Mouse (Mus musculus): Measurements from ENCODE around the gene Prkce. TPM values are rescaled to one million over a fixed set of nuclear protein-coding genes. Genes with fewer than 3 reads are reported as not detected.

Prkce gene
- polyA plus RNA-seq, 1 experiment from 2014 or later: 35.7 TPM

GRCm38 (mm10) chr17:86226198-86226597, 58.6 kb downstream of the Prkce start:
- WGBS: 76% methylated on average over 8 of the region's 8 CpGs
- Histone ChIP-seq H3K9me3 (ENCODE audit: control insufficient read depth, low read length) (no peaks in the 10 kb centered on the region), H3K27ac (ENCODE audit: low read depth, low read length) (no peak overlapping the region), H3K27me3 (replicated peaks; ENCODE audit: control insufficient read depth, insufficient read depth, low read length) (no peaks in the 10 kb centered on the region), H3K4me2 (ENCODE audit: low read length) (no peak overlapping the region), H3K4me1 (ENCODE audit: control insufficient read depth, insufficient read depth, low read depth, low read length) (peaks cover under 1% of the 10 kb centered on the region), H3K4me3 (ENCODE audit: low read length) (no peak overlapping the region), H3K36me3 (ENCODE audit: control insufficient read depth, insufficient read depth, low read length) (no peaks in the 10 kb centered on the region), H3K9ac (ENCODE audit: low read depth, low read length) (no peak overlapping the region)
- ATAC-seq: no peak

GRCm38 (mm10) chr17:86226635-86227034, 59.0 kb downstream of the Prkce start:
- WGBS: 84% methylated on average over 7 of the region's 7 CpGs

DNA sequence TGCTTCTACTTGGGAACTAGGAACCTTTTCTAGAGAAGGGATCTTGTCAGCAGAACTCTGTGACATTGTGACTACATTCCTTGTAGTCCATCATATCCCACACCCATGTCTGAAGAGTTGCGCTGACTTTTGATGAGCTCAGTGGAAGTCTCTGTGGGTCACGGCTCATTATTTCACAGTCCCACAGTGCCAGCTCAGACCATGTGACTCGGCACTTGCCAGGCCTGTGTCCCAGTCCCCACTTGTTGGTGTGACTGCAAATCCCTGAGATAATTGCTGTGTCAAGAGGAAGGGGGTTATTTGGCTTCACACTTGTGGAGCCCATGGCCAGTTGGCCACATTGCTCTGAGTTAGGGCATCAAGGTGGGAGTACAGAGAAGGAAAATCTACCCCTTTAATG, 59.8 kb downstream of the Prkce start:
- Histone ChIP-seq H3K4me3 (ENCODE audit: low read length) (no peak overlapping the region), H3K9ac (ENCODE audit: low read depth, low read length) (no peak overlapping the region), H3K4me2 (ENCODE audit: low read length) (no peak overlapping the region), H3K4me1 (ENCODE audit: control insufficient read depth, insufficient read depth, low read depth, low read length) (peaks cover 11% of the 10 kb centered on the region), H3K9me3 (ENCODE audit: control insufficient read depth, low read length) (no peaks in the 10 kb centered on the region), H3K36me3 (ENCODE audit: control insufficient read depth, insufficient read depth, low read length) (no peaks in the 10 kb centered on the region), H3K27me3 (replicated peaks; ENCODE audit: control insufficient read depth, insufficient read depth, low read length) (no peaks in the 10 kb centered on the region), H3K27ac (ENCODE audit: low read depth, low read length) (no peak overlapping the region)
- 65% methylated on average over 3 of the region's 3 CpGs for WGBS
- ATAC-seq: peak; percentile 14; the same call in 1 of the 2 replicates

More at GRCm38 (mm10) chr17:86226635-86227034, 59.0 kb downstream of the Prkce start:
- H3K27me3 ChIP-seq (replicated peaks; ENCODE audit: control insufficient read depth, insufficient read depth, low read length): no peaks in the 10 kb centered on the region
- no peaks in the 10 kb centered on the region for H3K36me3 ChIP-seq (ENCODE audit: control insufficient read depth, insufficient read depth, low read length)
- no peaks in the 10 kb centered on the region for H3K9me3 ChIP-seq (ENCODE audit: control insufficient read depth, low read length)
- no peak overlapping the region for H3K9ac ChIP-seq (ENCODE audit: low read depth, low read length)
- H3K4me1 ChIP-seq (ENCODE audit: control insufficient read depth, insufficient read depth, low read depth, low read length): peaks cover 4% of the 10 kb centered on the region
- no peak overlapping the region for H3K4me3 ChIP-seq (ENCODE audit: low read length)
- H3K4me2 ChIP-seq (ENCODE audit: low read length): no peak overlapping the region
- ATAC-seq: no peak
- no peak overlapping the region for H3K27ac ChIP-seq (ENCODE audit: low read depth, low read length)

- no peaks in the 10 kb centered on the region for H3K9me3 ChIP-seq (ENCODE audit: control insufficient read depth, low read length)
- H3K36me3 ChIP-seq (ENCODE audit: control insufficient read depth, insufficient read depth, low read length): no peaks in the 10 kb centered on the region
- H3K4me1 ChIP-seq (ENCODE audit: control insufficient read depth, insufficient read depth, low read depth, low read length): peaks cover 11% of the 10 kb centered on the region
- H3K27me3 ChIP-seq (replicated peaks; ENCODE audit: control insufficient read depth, insufficient read depth, low read length): no peaks in the 10 kb centered on the region
- H3K27ac ChIP-seq (ENCODE audit: low read depth, low read length): no peak overlapping the region
- no peak for ATAC-seq
- no peak overlapping the region for H3K9ac ChIP-seq (ENCODE audit: low read depth, low read length)
- WGBS: 91% methylated on average over 8 of the region's 8 CpGs
- no peak overlapping the region for H3K4me2 ChIP-seq (ENCODE audit: low read length)
- H3K4me3 ChIP-seq (ENCODE audit: low read length): no peak overlapping the region
Observed at GRCm38 (mm10) chr17:86228850-86229249, 61.3 kb downstream of the Prkce start.

DNA sequence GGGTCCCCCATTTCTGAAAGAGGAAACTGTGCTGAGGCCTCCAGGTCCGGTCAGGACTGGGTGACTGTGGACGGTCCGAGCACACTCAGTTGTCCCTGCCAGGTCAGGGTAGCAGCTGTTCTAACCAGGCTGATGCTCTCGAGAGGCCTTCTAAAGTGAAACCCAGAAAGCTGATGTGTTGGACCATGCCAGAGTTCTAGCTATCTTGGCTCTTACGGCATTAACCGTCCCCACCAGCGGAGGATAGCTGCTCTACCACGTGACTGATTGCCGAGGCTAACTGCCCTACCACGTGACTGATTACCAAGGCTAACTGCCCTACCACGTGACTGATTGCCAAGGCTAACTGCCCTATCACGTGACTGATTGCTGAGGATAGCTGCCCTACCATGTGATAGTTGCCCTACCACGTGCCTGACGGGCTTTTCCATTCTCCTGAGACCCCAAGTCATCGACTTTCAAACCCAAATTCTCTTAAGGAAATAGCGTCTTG, 62.6 kb downstream of the Prkce start:
- ATAC-seq: no peak
- no peaks in the 10 kb centered on the region for H3K36me3 ChIP-seq (ENCODE audit: control insufficient read depth, insufficient read depth, low read length)
- WGBS: 89% methylated on average over 16 of the region's 16 CpGs
- no peaks in the 10 kb centered on the region for H3K9me3 ChIP-seq (ENCODE audit: control insufficient read depth, low read length)
- H3K27ac ChIP-seq (ENCODE audit: low read depth, low read length): no peak overlapping the region
- H3K4me2 ChIP-seq (ENCODE audit: low read length): no peak overlapping the region
- H3K4me1 ChIP-seq (ENCODE audit: control insufficient read depth, insufficient read depth, low read depth, low read length): peaks cover 16% of the 10 kb centered on the region
- no peak overlapping the region for H3K4me3 ChIP-seq (ENCODE audit: low read length)
- H3K27me3 ChIP-seq (replicated peaks; ENCODE audit: control insufficient read depth, insufficient read depth, low read length): no peaks in the 10 kb centered on the region
- H3K9ac ChIP-seq (ENCODE audit: low read depth, low read length): no peak overlapping the region

GRCm38 (mm10) chr17:86231741-86232179, 64.2 kb downstream of the Prkce start:
- Histone ChIP-seq H3K4me2 (ENCODE audit: low read length) (no peak overlapping the region; the same call in 1 of the 2 replicates), H3K9ac (ENCODE audit: low read depth, low read length) (no peak overlapping the region), H3K4me3 (ENCODE audit: low read length) (no peak overlapping the region), H3K9me3 (ENCODE audit: control insufficient read depth, low read length) (no peaks in the 10 kb centered on the region), H3K27me3 (replicated peaks; ENCODE audit: control insufficient read depth, insufficient read depth, low read length) (no peaks in the 10 kb centered on the region), H3K27ac (ENCODE audit: low read depth, low read length) (peak overlapping the region; percentile 65), H3K36me3 (ENCODE audit: control insufficient read depth, insufficient read depth, low read length) (no peaks in the 10 kb centered on the region), H3K4me1 (ENCODE audit: control insufficient read depth, insufficient read depth, low read depth, low read length) (peaks cover 22% of the 10 kb centered on the region)
- ATAC-seq: peak; percentile 83
- 56% methylated on average over 12 of the region's 12 CpGs for WGBS

- Histone ChIP-seq H3K4me3 (ENCODE audit: low read length) (no peak overlapping the region), H3K4me2 (ENCODE audit: low read length) (no peak overlapping the region; the same call in 1 of the 2 replicates), H3K4me1 (ENCODE audit: control insufficient read depth, insufficient read depth, low read depth, low read length) (peaks cover 27% of the 10 kb centered on the region), H3K9ac (ENCODE audit: low read depth, low read length) (no peak overlapping the region), H3K36me3 (ENCODE audit: control insufficient read depth, insufficient read depth, low read length) (no peaks in the 10 kb centered on the region), H3K9me3 (ENCODE audit: control insufficient read depth, low read length) (no peaks in the 10 kb centered on the region), H3K27ac (ENCODE audit: low read depth, low read length) (peak overlapping the region; percentile 65), H3K27me3 (replicated peaks; ENCODE audit: control insufficient read depth, insufficient read depth, low read length) (no peaks in the 10 kb centered on the region)
- WGBS: 75% methylated on average over 4 of the region's 4 CpGs
- ATAC-seq: no peak
Observed at GRCm38 (mm10) chr17:86232248-86232647, 64.7 kb downstream of the Prkce start.

- H3K36me3 ChIP-seq (ENCODE audit: control insufficient read depth, insufficient read depth, low read length): no peaks in the 10 kb centered on the region
- peak; percentile 45; the same call in 1 of the 2 replicates for ATAC-seq
- H3K4me3 ChIP-seq (ENCODE audit: low read length): no peak overlapping the region
- H3K9me3 ChIP-seq (ENCODE audit: control insufficient read depth, low read length): no peaks in the 10 kb centered on the region
- H3K27ac ChIP-seq (ENCODE audit: low read depth, low read length): peak overlapping the region; percentile 53; the same call in 1 of the 2 replicates
- H3K27me3 ChIP-seq (replicated peaks; ENCODE audit: control insufficient read depth, insufficient read depth, low read length): no peaks in the 10 kb centered on the region
- peaks cover 28% of the 10 kb centered on the region for H3K4me1 ChIP-seq (ENCODE audit: control insufficient read depth, insufficient read depth, low read depth, low read length)
- no peak overlapping the region for H3K4me2 ChIP-seq (ENCODE audit: low read length)
- no peak overlapping the region for H3K9ac ChIP-seq (ENCODE audit: low read depth, low read length)
- 40% methylated on average over 9 of the region's 9 CpGs for WGBS
Observed at GRCm38 (mm10) chr17:86234587-86235150, 67.1 kb downstream of the Prkce start.

DNA sequence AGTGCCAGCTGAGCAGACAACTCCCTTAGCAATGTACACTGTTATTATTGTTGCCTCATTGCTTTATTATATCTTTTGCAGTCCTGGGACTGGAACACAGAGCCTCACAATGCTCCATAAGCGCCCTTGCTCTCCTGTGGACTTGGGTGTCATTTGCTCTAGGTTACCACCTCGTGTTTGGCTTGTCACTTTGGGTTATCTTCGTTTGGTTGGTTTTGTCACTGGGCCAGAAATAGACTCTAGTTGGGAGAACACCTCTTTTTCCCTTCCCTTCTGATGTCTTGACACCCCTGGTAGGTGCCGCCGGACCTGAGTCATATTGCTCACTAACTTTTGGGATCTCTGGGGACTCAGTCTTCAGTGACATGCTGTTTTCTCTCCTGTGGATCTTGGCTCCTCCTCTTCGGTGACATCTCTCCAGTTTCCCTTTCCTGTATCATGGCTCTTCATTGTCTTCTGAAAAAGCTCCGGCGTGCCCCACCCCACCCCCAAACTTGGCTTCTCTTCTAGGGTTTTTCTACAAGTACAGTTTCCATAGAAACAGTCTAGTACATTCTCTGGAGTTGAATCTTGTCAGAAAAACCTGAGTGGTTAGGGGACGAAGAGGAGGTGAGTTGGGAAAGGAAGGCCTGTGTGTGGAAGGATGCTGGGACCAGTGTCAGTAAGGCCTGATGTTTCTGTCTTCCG, 68.6 kb downstream of the Prkce start:
- no peaks in the 10 kb centered on the region for H3K36me3 ChIP-seq (ENCODE audit: control insufficient read depth, insufficient read depth, low read length)
- ATAC-seq: no peak
- H3K4me3 ChIP-seq (ENCODE audit: low read length): no peak overlapping the region
- H3K27me3 ChIP-seq (replicated peaks; ENCODE audit: control insufficient read depth, insufficient read depth, low read length): no peaks in the 10 kb centered on the region
- no peak overlapping the region for H3K9ac ChIP-seq (ENCODE audit: low read depth, low read length)
- no peaks in the 10 kb centered on the region for H3K9me3 ChIP-seq (ENCODE audit: control insufficient read depth, low read length)
- no peak overlapping the region; the same call in 1 of the 2 replicates for H3K27ac ChIP-seq (ENCODE audit: low read depth, low read length)
- 79% methylated on average over 10 of the region's 10 CpGs for WGBS
- no peak overlapping the region for H3K4me2 ChIP-seq (ENCODE audit: low read length)
- peaks cover 28% of the 10 kb centered on the region for H3K4me1 ChIP-seq (ENCODE audit: control insufficient read depth, insufficient read depth, low read depth, low read length)
